Mouse (Mus musculus) heart, adult 8-10 months (tissue): ENCODE results near the gene Shbg. TPM values are rescaled to one million over a fixed set of nuclear protein-coding genes. Genes with fewer than 3 reads are reported as not detected.

Experiments
- DNase-seq: peaks from one replicate; pipeline ENCODE4 v3.0.0; 2022; ENCODE audit warnings: low spot score
- microRNA-seq: library from miRNA; unstranded; fragments of <30 nt; microRNA quantifications from one replicate; pipeline ENCODE4 v1.2.0, GENCODE M21; 2022
- total RNA-seq, 4 experiments: library from RNA; stranded (reverse); gene quantifications; 2 replicates each; pipeline ENCODE4 v1.2.4; 2022

Gene Shbg
- total RNA-seq, 4 experiments from 2014 or later: not detected

DNA sequence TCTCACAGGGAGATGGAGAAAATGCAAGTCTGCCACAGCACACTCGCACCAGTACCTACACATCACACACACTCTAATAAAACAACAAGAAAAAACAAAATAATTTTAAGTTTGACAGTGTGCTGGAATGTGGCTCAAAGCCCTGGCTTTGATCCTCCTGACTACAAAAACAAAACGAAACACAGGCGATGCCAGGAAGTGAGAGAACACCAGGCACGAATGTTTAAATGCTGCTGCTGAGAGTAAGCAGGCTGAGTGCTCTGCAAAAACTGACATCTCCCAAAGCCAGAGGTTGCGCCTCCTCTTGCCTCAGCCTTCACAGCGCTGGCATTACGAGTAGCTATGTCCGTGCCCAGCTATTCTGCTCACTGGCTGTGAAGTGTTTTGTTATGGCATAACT lies 52.6 kb downstream of the Shbg start:
- no peak for DNase-seq

Small RNAs within 50 kb of the gene (microRNA-seq; reads per million reads assigned to microRNA genes)
- gene Mir1934 (5.0 reads per million, percentile 11 among the genes with 10 or more reads in this experiment), gene Mir467f (not detected)

Other genes with a start within 250 kb of the Shbg start
- 10 to 100 TPM; 16.7 to 20.4 (median 18.3) TPM for gene Chd3, start 248.5 kb downstream of the Shbg start, total RNA-seq
- 100 to 1,000 TPM; 109 to 140 (median 120) TPM for gene Naa38, start 222.4 kb downstream of the Shbg start, total RNA-seq
- gene Cyb5d1, start 222.3 kb downstream of the Shbg start, total RNA-seq: 10 to 100 TPM; 33.3 to 39.8 (median 36.9) TPM
- gene Tmem88, start 219.7 kb downstream of the Shbg start, total RNA-seq: 10 to 100 TPM; 13.2 to 24.7 (median 19.5) TPM
- 10 to 100 TPM; 19.1 to 26.2 (median 22.3) TPM for gene Kdm6b, start 204.2 kb downstream of the Shbg start, total RNA-seq
- gene Dnah2, start 68.8 kb downstream of the Shbg start, total RNA-seq: under 1 TPM; 0.22 to 0.66 (median 0.40) TPM
- 100 to 1,000 TPM; 105 to 137 (median 128) TPM for gene Efnb3, start 57.7 kb downstream of the Shbg start, total RNA-seq
- 1 to 10 TPM; 4.6 to 6.7 (median 5.6) TPM for gene Wrap53, start 37.6 kb downstream of the Shbg start, total RNA-seq
- gene Trp53, start 37.5 kb downstream of the Shbg start, total RNA-seq: 10 to 100 TPM; 12.8 to 16.3 (median 14.1) TPM
- gene Atp1b2, start 12.0 kb downstream of the Shbg start, total RNA-seq: 10 to 100 TPM; 12.4 to 16.3 (median 13.1) TPM
- 1 to 10 TPM; 2.6 to 5.3 (median 3.3) TPM for gene Sat2, start 4.1 kb upstream of the Shbg start, total RNA-seq
- 100 to 1,000 TPM in 1 of 4 experiments, 10 to 100 TPM in 3; 92.4 to 109 (median 94.5) TPM for gene Fxr2, start 15.1 kb upstream of the Shbg start, total RNA-seq
- not detected for gene Sox15, start 37.4 kb upstream of the Shbg start, total RNA-seq
- gene Mpdu1, start 44.7 kb upstream of the Shbg start, total RNA-seq: 10 to 100 TPM; 13.6 to 18.8 (median 15.5) TPM
- 1 to 10 TPM; 4.5 to 7.0 (median 6.3) TPM for gene Cd68, start 48.2 kb upstream of the Shbg start, total RNA-seq
- 100 to 1,000 TPM; 162 to 194 (median 186) TPM for gene Eif4a1, start 54.5 kb upstream of the Shbg start, total RNA-seq
- gene Senp3, start 64.2 kb upstream of the Shbg start, total RNA-seq: 10 to 100 TPM; 27.2 to 40.0 (median 28.7) TPM
- 1 to 10 TPM; 2.6 to 4.3 (median 2.9) TPM for gene Tnfsf13, start 67.9 kb upstream of the Shbg start, total RNA-seq
- gene Tnfsf12, start 77.9 kb upstream of the Shbg start, total RNA-seq: 10 to 100 TPM; 14.9 to 19.6 (median 17.5) TPM
- 1 to 10 TPM; 1.4 to 4.2 (median 3.1) TPM for gene Tnfsfm13, start 78.2 kb upstream of the Shbg start, total RNA-seq
- 10 to 100 TPM; 28.5 to 35.7 (median 32.9) TPM for gene Polr2a, start 140.7 kb upstream of the Shbg start, total RNA-seq
- gene Slc35g3, start 144.1 kb upstream of the Shbg start, total RNA-seq: not detected
- 10 to 100 TPM; 43.7 to 52.4 (median 49.3) TPM for gene Zbtb4, start 148.0 kb upstream of the Shbg start, total RNA-seq
- gene Chrnb1, start 178.0 kb upstream of the Shbg start, total RNA-seq: 1 to 10 TPM; 2.2 to 4.3 (median 3.8) TPM
- 1 to 10 TPM; 2.1 to 3.3 (median 2.6) TPM for gene Fgf11, start 184.0 kb upstream of the Shbg start, total RNA-seq
- under 1 TPM; 0.14 to 0.57 (median 0.31) TPM for gene Tmem102, start 187.7 kb upstream of the Shbg start, total RNA-seq
- gene Gm39566, start 197.4 kb upstream of the Shbg start, total RNA-seq: not detected
- gene Spem2, start 200.6 kb upstream of the Shbg start, total RNA-seq: not detected
- gene Spem1, start 204.3 kb upstream of the Shbg start, total RNA-seq: not detected
- gene Nlgn2, start 219.9 kb upstream of the Shbg start, total RNA-seq: 1 to 10 TPM; 3.1 to 6.9 (median 4.3) TPM
- 100 to 1,000 TPM; 193 to 338 (median 283) TPM for gene Tmem256, start 220.6 kb upstream of the Shbg start, total RNA-seq
- gene Plscr3, start 228.5 kb upstream of the Shbg start, total RNA-seq: 10 to 100 TPM; 20.7 to 25.3 (median 21.7) TPM
- under 1 TPM in 1 of 4 experiments, not detected in 3; 0.23 TPM for gene Tnk1, start 240.8 kb upstream of the Shbg start, total RNA-seq